ENCODE assay signal across 8 mouse cellular contexts in genomic region chr11:95666529-95667149, GRCm38 (mm10). TPM values are rescaled to one million over a fixed set of nuclear protein-coding genes. Genes with fewer than 3 reads are reported as not detected.
DNase-seq lines count a peak whose midpoint lies in the region; ATAC-seq lines count a peak whose summit lies in the region.

Phb (plus strand) TSS chr11:95666957.

- no peaks in the 10 kb centered on the region for H3K9me3 ChIP-seq in hindbrain, embryonic 11.5 days (ENCODE audit: control insufficient read depth, low read length)

- peak; percentile 96 for DNase-seq in Muller cell, postnatal 12 days (ENCODE audit: inconsistent ontology term)
- peak; percentile 98 for DNase-seq in cerebellum, adult 9-11 months
- DNase-seq in frontal cortex, adult 2 months (ENCODE audit: extremely low spot score in 1 of 2, low spot score in 1 of 2) = peak; percentile 97 to 99
- DNase-seq in hindbrain, embryonic 11.5 days (ENCODE audit: low spot score) = peak; percentile 97
- DNase-seq in layer of hippocampus, postnatal 10 days (ENCODE audit: low spot score in 2 of 2) = peak; percentile 88
- DNase-seq in lung, postnatal 10 days = peak; percentile 98
- peak; percentile 84 for DNase-seq in ovary, postnatal 36 days (ENCODE audit: low spot score)
- DNase-seq in thymus, postnatal 25 days = peak; percentile 87

- no peak within 1 kb of the TSS for H3K27ac ChIP-seq in hindbrain, embryonic 11.5 days (ENCODE audit: low read depth, low read length)

- H3K4me3 ChIP-seq in hindbrain, embryonic 11.5 days (ENCODE audit: low read depth, low read length) = peak within 1 kb of the TSS; percentile 72

- no peaks in the 10 kb centered on the region for H3K36me3 ChIP-seq in hindbrain, embryonic 11.5 days (ENCODE audit: control insufficient read depth, insufficient read depth, low read length)

- peak within 1 kb of the TSS; percentile 79 for H3K9ac ChIP-seq in hindbrain, embryonic 11.5 days (ENCODE audit: low read depth, low read length)

- H3K4me2 ChIP-seq in hindbrain, embryonic 11.5 days (replicated peaks; ENCODE audit: low read depth, low read length) = peak within 1 kb of the TSS; percentile 91

- peak; percentile 95 for ATAC-seq in hindbrain, embryonic 11.5 days (ENCODE audit: low FRiP score)

- 0 out of 2 replicates have a peak, but pooled peaks cover 2% of the 10 kb centered on the region for H3K4me1 ChIP-seq in hindbrain, embryonic 11.5 days (replicated peaks; ENCODE audit: control insufficient read depth, insufficient read depth, low read length)

- 2% methylated on average over 25 of the region's 25 CpGs for WGBS in hindbrain, embryonic 11.5 days

- H3K27me3 ChIP-seq in hindbrain, embryonic 11.5 days (ENCODE audit: control insufficient read depth, insufficient read depth, low read length) = no peaks in the 10 kb centered on the region

RNA-seq across cellular contexts. Expression of gene Phb, which starts in this region (rescaled TPM):
- 120 and 143 TPM in 2 replicates for polyA plus RNA-seq in frontal cortex, adult 2 months (2012; rRNA removed)
- 176 and 195 TPM in 2 replicates for polyA plus RNA-seq in hindbrain, embryonic 11.5 days (2014; fragmentation: Nextera tagmentation; extraction: Ambion mirVana)
- total RNA-seq in layer of hippocampus, postnatal 10 days (2021) = 100 to 1,000 TPM; 110 to 124 TPM
